Mouse (Mus musculus): Measurements from ENCODE around the gene H2al2a. TPM values are rescaled to one million over a fixed set of nuclear protein-coding genes. Genes with fewer than 3 reads are reported as not detected.
A peak's percentile ranks its signal among the peaks of the same experiment; 100 is the strongest.

H2al2a gene
- polyA plus RNA-seq, 1 experiment from 2014 or later: not detected

DNA sequence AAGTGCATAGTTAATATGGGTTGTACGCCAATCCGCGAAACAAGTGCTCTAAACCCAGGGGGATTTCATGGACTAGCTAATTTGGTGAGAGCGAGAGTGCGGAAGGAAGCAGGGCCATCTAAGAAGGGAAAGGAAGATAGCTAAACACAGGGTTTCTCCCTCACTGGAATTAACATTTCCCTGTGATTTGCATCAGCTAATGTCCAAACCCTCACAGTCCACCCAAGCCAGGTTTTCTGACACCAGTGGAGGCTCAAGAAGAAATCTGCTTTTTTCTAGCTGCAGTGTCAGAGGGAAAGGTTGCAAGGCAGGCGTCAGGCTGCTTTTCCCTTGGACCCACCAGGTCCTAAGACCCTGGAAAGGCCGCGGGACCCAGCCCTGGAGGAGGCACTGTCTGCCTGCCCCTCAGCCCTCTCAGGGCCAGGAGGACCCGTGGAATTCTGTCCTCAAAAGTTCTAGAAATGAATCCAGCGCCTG lies 42.2 kb upstream of the H2al2a start:
- H3K9ac ChIP-seq (replicated peaks; ENCODE audit: low read depth, low read length): no peak overlapping the region
- H3K27me3 ChIP-seq (ENCODE audit: control insufficient read depth, insufficient read depth, low read length): no peaks in the 10 kb centered on the region
- H3K9me3 ChIP-seq (ENCODE audit: control insufficient read depth, low read depth, low read length): no peaks in the 10 kb centered on the region
- no peak overlapping the region for H3K27ac ChIP-seq (ENCODE audit: low read length)
- H3K36me3 ChIP-seq (ENCODE audit: control insufficient read depth, insufficient read depth, low read length): no peaks in the 10 kb centered on the region
- ATAC-seq (ENCODE audit: insufficient number of reproducible peaks, insufficient read depth, low FRiP score, low read depth): no peak
- WGBS: 66% methylated on average over 10 of the region's 10 CpGs
- H3K4me1 ChIP-seq (ENCODE audit: control insufficient read depth, insufficient read depth, low read length): peaks cover 31% of the 10 kb centered on the region
- no peak overlapping the region; the same call in 1 of the 2 replicates for H3K4me3 ChIP-seq (ENCODE audit: low read depth, low read length)
- H3K4me2 ChIP-seq (replicated peaks; ENCODE audit: low read depth, low read length): 0 out of 2 replicates have a peak overlapping the region, but pooled peaks have one; percentile 15

- no peak for ATAC-seq (ENCODE audit: insufficient number of reproducible peaks, insufficient read depth, low FRiP score, low read depth)
- H3K27me3 ChIP-seq (ENCODE audit: control insufficient read depth, insufficient read depth, low read length): no peaks in the 10 kb centered on the region
- no peak overlapping the region for H3K4me2 ChIP-seq (replicated peaks; ENCODE audit: low read depth, low read length)
- H3K4me3 ChIP-seq (ENCODE audit: low read depth, low read length): no peak overlapping the region
- peaks cover 30% of the 10 kb centered on the region for H3K4me1 ChIP-seq (ENCODE audit: control insufficient read depth, insufficient read depth, low read length)
- H3K9ac ChIP-seq (replicated peaks; ENCODE audit: low read depth, low read length): no peak overlapping the region
- no peaks in the 10 kb centered on the region for H3K36me3 ChIP-seq (ENCODE audit: control insufficient read depth, insufficient read depth, low read length)
- H3K9me3 ChIP-seq (ENCODE audit: control insufficient read depth, low read depth, low read length): no peaks in the 10 kb centered on the region
- WGBS: 69% methylated on average over 3 of the region's 3 CpGs
- H3K27ac ChIP-seq (ENCODE audit: low read length): no peak overlapping the region
Measured at GRCm38 (mm10) chr2:18038141-18038752, 41.5 kb upstream of the H2al2a start.

DNA sequence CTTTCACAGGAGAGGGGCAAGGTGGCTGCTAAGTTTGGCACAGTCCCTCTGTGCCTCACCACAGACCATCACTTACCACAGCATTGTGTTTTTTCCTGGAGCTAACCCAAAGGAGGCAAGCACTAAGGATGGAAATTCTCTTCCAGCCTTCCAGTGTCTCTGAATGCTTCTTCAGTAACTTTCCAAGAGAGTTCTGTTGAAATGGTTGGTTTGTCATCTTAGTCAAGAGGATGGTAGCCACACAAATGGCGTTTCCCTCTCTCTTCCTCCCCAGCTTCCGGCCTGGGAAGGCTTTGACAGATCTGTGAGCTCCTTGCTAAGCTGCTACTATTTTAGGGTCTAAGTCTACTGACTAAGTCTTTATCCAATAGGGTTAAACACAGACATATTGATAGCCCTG lies 40.7 kb upstream of the H2al2a start, which contains the start of gene A930004D18Rik:
A930004D18Rik (minus strand) TSS at position 247 of the 400 bp plus-strand sequence.
- H3K4me2 ChIP-seq (replicated peaks; ENCODE audit: low read depth, low read length): no peak within 1 kb of the TSS
- 68% methylated on average over 2 of the region's 2 CpGs for WGBS

GRCm38 (mm10) chr2:18034371-18035250 lies 37.9 kb upstream of the H2al2a start:
- Histone ChIP-seq H3K9ac (replicated peaks; ENCODE audit: low read depth, low read length) (no peak overlapping the region), H3K36me3 (ENCODE audit: control insufficient read depth, insufficient read depth, low read length) (no peaks in the 10 kb centered on the region), H3K4me3 (ENCODE audit: low read depth, low read length) (no peak overlapping the region), H3K9me3 (ENCODE audit: control insufficient read depth, low read depth, low read length) (no peaks in the 10 kb centered on the region), H3K27ac (ENCODE audit: low read length) (no peak overlapping the region), H3K4me1 (ENCODE audit: control insufficient read depth, insufficient read depth, low read length) (peaks cover 13% of the 10 kb centered on the region), H3K4me2 (replicated peaks; ENCODE audit: low read depth, low read length) (no peak overlapping the region), H3K27me3 (ENCODE audit: control insufficient read depth, insufficient read depth, low read length) (no peaks in the 10 kb centered on the region)
- 67% methylated on average over 10 of the region's 10 CpGs for WGBS
- ATAC-seq (ENCODE audit: insufficient number of reproducible peaks, insufficient read depth, low FRiP score, low read depth): no peak

More for the DNA sequence above, 40.7 kb upstream of the H2al2a start, which contains the start of gene A930004D18Rik:
- ATAC-seq (ENCODE audit: insufficient number of reproducible peaks, insufficient read depth, low FRiP score, low read depth): no peak
- Histone ChIP-seq H3K4me3 (ENCODE audit: low read depth, low read length) (no peak within 1 kb of the TSS), H3K4me1 (ENCODE audit: control insufficient read depth, insufficient read depth, low read length) (peaks cover 24% of the 10 kb centered on the region), H3K9ac (replicated peaks; ENCODE audit: low read depth, low read length) (no peak within 1 kb of the TSS), H3K27ac (ENCODE audit: low read length) (no peak within 1 kb of the TSS), H3K9me3 (ENCODE audit: control insufficient read depth, low read depth, low read length) (no peaks in the 10 kb centered on the region), H3K36me3 (ENCODE audit: control insufficient read depth, insufficient read depth, low read length) (no peaks in the 10 kb centered on the region), H3K27me3 (ENCODE audit: control insufficient read depth, insufficient read depth, low read length) (no peaks in the 10 kb centered on the region)

DNA sequence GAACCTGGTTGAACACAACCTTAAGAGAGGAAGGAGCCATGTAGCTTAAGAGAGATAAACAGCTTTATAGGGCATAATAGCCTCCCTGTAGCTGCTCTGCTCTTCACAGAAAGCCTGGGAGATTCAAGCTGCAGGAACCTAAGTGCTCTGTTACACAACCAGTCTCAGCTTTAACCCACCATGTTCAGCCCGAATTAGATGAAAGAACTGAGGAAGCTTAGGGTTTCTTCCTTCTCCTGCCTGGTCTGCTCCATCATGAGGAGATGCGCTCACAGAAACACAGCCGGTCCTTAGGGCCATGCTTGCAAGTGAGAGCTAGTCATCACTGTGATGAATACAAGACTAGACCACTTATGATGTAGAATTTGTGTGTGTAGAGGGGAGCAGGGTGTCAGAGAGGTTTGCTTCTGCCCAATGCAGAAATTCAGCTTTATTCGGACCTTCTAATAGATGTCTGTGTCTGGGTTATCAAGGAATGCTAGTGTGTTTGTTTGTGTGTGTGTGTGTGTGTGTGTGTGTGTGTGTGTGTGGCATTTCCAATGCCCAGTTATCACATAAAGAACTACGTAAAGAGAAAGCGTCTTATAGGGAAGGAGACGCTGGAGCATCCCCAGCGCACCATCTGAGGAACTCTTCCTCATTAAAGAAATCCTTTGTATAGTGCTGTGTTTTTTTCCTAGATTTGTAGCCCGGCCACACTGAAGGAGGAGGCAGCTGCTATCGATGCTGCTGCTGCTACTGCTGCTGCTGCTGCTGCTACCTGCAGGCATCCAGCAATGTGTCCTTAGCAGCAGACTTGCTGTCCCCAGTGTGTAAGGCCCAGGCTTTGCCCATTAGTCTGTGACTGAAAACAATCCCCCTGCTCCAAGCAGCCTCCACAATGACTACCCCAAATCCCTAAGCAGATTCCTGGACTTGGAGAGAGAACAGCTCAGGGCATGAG lies 36.7 kb upstream of the H2al2a start:
- no peaks in the 10 kb centered on the region for H3K27me3 ChIP-seq (ENCODE audit: control insufficient read depth, insufficient read depth, low read length)
- ATAC-seq (ENCODE audit: insufficient number of reproducible peaks, insufficient read depth, low FRiP score, low read depth): no peak
- H3K36me3 ChIP-seq (ENCODE audit: control insufficient read depth, insufficient read depth, low read length): no peaks in the 10 kb centered on the region
- no peak overlapping the region for H3K27ac ChIP-seq (ENCODE audit: low read length)
- H3K9ac ChIP-seq (replicated peaks; ENCODE audit: low read depth, low read length): no peak overlapping the region
- no peak overlapping the region for H3K4me3 ChIP-seq (ENCODE audit: low read depth, low read length)
- no peak overlapping the region for H3K4me2 ChIP-seq (replicated peaks; ENCODE audit: low read depth, low read length)
- H3K9me3 ChIP-seq (ENCODE audit: control insufficient read depth, low read depth, low read length): no peaks in the 10 kb centered on the region
- H3K4me1 ChIP-seq (ENCODE audit: control insufficient read depth, insufficient read depth, low read length): peaks cover 11% of the 10 kb centered on the region; the same call in 1 of the 2 replicates
- WGBS: 70% methylated on average over 10 of the region's 10 CpGs

DNA sequence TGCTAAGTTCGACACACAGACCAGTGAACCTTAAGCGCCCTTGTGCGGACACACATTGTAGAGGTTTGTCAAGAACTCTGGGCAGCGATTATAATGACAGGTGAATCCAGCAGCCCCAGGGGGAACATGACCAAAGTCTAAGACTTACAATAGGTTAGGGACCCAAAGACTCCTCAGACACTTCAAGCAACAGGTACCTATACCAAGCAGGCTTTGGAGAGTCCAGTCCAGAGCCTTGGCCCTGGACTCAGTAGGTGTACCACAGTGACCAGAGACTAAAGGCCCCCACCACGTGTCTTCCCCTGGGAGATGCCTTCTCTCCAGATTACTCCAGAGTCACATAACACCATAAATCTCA lies 35.8 kb upstream of the H2al2a start:
- no peak overlapping the region for H3K4me3 ChIP-seq (ENCODE audit: low read depth, low read length)
- no peaks in the 10 kb centered on the region for H3K27me3 ChIP-seq (ENCODE audit: control insufficient read depth, insufficient read depth, low read length)
- H3K4me1 ChIP-seq (ENCODE audit: control insufficient read depth, insufficient read depth, low read length): peaks cover 11% of the 10 kb centered on the region; the same call in 1 of the 2 replicates
- H3K27ac ChIP-seq (ENCODE audit: low read length): no peak overlapping the region
- WGBS: 69% methylated on average over 5 of the region's 5 CpGs
- H3K36me3 ChIP-seq (ENCODE audit: control insufficient read depth, insufficient read depth, low read length): no peaks in the 10 kb centered on the region
- H3K9me3 ChIP-seq (ENCODE audit: control insufficient read depth, low read depth, low read length): no peaks in the 10 kb centered on the region
- no peak overlapping the region for H3K9ac ChIP-seq (replicated peaks; ENCODE audit: low read depth, low read length)
- H3K4me2 ChIP-seq (replicated peaks; ENCODE audit: low read depth, low read length): no peak overlapping the region
- no peak for ATAC-seq (ENCODE audit: insufficient number of reproducible peaks, insufficient read depth, low FRiP score, low read depth)

GRCm38 (mm10) chr2:18031831-18032537 lies 35.2 kb upstream of the H2al2a start:
- peaks cover 11% of the 10 kb centered on the region; the same call in 1 of the 2 replicates for H3K4me1 ChIP-seq (ENCODE audit: control insufficient read depth, insufficient read depth, low read length)
- peak overlapping the region; percentile 33 for H3K27ac ChIP-seq (ENCODE audit: low read length)
- H3K9me3 ChIP-seq (ENCODE audit: control insufficient read depth, low read depth, low read length): no peaks in the 10 kb centered on the region
- H3K27me3 ChIP-seq (ENCODE audit: control insufficient read depth, insufficient read depth, low read length): no peaks in the 10 kb centered on the region
- peak overlapping the region; percentile 35 for H3K4me3 ChIP-seq (ENCODE audit: low read depth, low read length)
- H3K36me3 ChIP-seq (ENCODE audit: control insufficient read depth, insufficient read depth, low read length): no peaks in the 10 kb centered on the region
- WGBS: 4% methylated on average over 34 of the region's 34 CpGs
- H3K9ac ChIP-seq (replicated peaks; ENCODE audit: low read depth, low read length): peak overlapping the region; percentile 77
- H3K4me2 ChIP-seq (replicated peaks; ENCODE audit: low read depth, low read length): peak overlapping the region; percentile 96
- no peak for ATAC-seq (ENCODE audit: insufficient number of reproducible peaks, insufficient read depth, low FRiP score, low read depth)
